Mouse (Mus musculus) mouse trophoblast stem cell (cell line): ENCODE results near the gene Vgll3.

Experiments
- in situ Hi-C, 2 experiments: fragments of 300-500 bp; cut with MseI, MboI; formaldehyde crosslinking; loops; 2 replicates in 1 of 2; 3 replicates in 1 of 2; pipeline ENCODE4 v1.15.1; 2025

Gene Vgll3

DNA sequence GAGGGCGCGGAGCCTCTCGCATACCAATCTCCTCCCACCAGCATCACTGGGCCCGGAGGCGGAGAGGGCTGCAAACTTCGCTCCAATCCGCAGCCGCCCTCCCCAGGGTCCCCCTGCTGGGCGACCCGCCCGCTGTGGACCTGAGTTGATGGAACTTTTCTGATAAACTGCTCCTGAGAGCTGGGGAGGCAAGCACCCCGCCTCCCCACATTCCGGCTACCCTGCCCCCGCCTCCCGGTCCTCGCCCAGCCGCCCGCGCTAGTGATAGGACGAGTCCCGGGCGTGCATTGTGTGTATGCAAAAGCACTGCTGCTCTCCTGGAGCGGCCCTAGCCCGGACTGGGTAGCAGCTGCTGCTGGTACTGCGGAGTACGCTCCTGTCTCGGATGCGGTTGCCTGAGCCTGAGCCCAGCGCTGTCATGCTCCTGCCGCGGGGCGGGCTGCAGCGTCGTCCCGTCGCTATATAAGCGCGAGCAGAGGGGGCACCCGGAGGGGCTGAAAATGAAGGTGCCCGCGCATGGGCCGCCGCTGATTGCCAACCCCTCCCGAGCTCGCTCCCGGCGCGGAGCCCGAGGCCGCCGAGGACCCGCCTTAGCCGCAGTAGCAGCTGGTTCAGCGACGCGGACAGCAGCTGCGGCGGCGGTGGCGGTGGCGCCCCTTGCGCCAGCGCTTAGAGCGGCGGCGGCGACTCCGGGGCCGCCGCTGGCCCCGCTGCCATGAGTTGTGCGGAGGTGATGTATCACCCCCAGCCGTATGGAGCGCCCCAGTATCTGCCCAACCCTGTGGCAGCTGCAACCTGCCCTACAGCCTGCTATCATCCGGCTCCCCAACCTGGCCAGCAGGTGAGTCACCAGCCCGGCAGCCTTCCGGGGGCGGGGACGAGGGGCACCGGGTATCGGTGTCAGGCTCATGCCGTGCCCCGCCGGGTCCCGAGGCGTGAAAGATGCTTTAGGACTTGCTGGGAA is at the start of gene Vgll3:
TSS of gene Vgll3 (plus strand) at position 340 of the 964 bp plus-strand sequence.
- in situ Hi-C loops = no loop called here

- in situ Hi-C loops = no loop called here
These were observed 49.1 kb upstream of the Vgll3 start for GRCm38 (mm10) chr16:65765976-65766375.

DNA sequence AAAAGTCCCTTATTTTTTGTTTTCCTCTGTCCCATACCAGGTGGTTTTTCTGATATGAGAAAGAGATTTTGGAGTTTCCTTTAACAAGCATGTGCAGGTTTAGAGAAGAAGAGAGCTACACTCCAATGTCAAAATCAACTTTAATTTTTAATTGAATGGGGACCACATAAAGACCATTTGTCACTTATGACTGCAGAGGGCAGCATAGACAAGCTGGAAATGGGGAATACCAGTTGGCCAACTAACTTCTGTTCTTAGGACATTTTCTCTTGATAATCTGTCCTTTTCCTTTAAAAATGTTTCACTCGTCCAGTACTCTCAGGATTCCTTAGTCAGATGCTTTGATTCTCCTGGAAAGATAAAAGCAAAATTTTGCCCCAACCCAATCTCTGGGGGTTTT is 29.1 kb upstream of the Vgll3 start:
- in situ Hi-C loops = no loop called here

DNA sequence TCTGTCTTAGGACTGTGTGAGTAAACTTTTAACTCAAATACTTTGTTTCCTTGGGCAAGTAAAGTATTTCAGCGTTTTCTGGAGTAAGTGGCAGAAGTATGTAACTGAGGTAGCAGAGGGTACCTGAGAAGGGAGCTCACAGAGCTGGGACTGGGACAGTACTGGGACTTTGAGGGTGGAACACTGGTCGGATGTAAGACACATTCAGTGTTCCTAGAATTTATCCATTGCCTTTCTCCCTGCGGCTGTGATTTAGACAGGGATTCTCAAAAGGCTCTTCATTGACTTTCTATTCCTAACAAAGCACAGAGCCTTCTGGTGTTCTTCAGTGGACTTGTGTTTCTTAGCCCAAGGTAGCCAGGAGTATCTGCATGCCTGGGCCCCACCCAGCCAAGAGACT is 1.0 kb downstream of the Vgll3 start:
- in situ Hi-C loops = no loop called here

GRCm38 (mm10) chr16:65818779-65819178 is 3.7 kb downstream of the Vgll3 start:
- in situ Hi-C loops = no loop called here

DNA sequence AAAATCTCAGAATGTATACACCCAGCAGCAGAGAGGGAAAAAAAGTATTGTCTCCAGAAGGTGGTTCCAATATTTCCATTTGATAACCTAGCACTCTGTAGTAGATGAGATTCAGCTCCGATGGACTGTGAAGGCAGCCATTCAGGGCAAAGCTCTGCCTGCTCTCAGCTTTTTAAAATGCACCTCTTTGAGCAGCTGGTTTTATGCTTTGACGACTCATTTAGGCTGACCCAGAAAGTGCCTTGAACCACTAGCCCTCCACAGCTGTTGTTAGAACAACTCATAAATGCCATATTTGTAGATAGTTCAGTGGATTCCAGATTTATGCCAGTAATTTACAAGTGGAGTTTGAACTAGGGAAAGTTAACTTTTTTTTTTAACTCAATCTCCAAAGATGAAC is 5.7 kb downstream of the Vgll3 start:
- in situ Hi-C loops = no loop called here

GRCm38 (mm10) chr16:65823721-65824120 is 8.7 kb downstream of the Vgll3 start:
- in situ Hi-C loops = no loop called here

DNA sequence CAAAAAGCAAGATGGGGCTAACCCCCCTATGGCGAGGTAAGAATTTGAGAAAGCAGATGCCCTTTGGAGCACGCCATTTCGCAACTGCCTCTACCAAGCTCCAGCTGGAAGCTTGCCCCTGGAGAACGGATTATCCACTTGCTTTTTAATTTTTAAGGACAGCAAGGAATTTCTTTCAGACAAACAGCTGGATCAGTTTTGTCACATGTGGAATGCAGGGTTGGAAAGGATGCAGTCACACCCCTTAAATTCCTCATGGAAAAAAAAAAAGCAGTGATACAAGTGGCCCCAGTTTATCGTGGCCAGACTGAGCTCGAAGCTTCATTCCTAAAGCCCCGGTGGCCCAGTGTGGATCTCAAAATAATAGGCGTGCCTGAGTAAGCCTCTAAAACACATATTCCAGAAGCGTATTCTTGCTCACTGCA is 13.1 kb downstream of the Vgll3 start:
- in situ Hi-C loops = no loop called here

- in situ Hi-C loops = no loop called here
These were observed 14.0 kb downstream of the Vgll3 start for GRCm38 (mm10) chr16:65829096-65829495.

DNA sequence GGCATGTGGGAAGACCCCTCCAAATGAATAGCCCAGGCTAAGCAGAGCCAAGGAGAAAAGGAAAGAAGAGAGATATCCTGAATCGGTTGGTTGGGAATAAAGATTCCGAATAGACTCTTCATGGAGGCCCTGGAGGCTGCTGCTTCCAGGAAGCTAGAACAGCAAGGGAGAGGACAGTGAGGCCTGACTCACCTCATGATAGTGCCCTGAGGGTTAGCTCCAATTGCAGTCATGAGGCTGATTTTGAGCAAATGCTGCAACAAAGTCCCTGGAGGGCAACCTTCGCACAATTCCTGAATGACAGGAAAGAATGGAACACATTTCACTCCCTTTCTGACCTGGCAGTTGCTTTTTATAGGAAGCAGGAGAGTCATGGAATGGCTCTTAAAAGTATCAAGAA is 19.7 kb downstream of the Vgll3 start:
- in situ Hi-C loops = no loop called here

DNA sequence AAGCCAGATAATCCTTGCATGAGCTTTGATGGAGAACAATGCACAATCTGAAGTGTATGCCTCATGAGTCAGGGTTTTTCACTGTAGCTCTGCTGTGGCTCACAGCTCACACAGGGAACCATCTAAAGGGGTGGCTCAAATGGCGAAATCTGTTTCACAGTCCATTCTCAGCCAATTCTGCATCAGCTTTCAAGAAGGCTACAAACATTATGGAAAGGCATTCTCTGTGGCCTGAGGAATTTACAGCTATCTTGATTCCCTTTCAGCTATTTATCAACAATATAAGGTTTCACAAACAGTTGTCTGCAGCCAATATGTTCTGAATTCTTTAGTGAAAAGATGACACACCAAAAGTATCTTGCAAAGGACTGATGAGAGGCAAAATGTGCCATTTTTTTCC is 35.1 kb downstream of the Vgll3 start:
- in situ Hi-C loops = no loop called here

DNA sequence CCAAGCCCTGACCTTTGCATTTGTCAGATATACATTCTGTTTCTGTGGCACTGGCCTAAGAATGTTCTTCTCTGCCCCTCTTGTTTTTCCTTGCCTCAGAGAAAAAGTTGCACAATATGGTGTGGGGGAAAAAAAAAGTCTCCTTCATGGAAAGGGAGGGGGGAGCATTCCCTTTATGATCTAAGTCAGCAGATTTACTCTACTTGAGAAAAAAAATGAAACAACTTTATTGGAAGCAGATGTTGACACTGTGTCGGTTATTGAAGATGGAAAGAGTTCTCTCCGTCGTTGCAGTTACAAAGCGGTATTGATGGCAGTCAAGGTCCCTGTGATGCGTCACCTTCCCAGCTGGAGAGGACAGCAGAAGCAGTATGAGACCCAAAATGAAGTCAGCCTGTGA is 49.4 kb downstream of the Vgll3 start:
- in situ Hi-C loops = no loop called here

DNA sequence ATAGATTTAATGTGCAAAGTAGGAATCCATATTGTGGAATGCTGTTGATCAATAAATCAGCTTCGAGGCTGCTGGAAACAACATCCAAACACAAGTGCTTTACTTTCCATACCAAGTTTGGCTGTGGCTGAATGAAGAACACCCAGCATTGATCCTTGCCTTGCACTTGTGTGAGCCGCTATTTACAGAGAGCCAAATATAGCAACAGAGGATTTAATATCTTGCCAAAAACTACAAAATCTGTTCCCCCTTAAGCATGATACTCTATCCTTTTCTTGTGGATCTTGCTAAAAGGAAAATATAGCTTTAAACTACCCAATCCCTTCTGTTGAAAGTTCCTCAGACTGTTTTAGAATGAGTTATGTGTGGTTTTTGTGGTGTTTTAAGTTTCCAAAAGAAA is 52.9 kb downstream of the Vgll3 start:
- in situ Hi-C loops = no loop called here

GRCm38 (mm10) chr16:65868933-65869332 is 53.9 kb downstream of the Vgll3 start:
- in situ Hi-C loops = no loop called here

DNA sequence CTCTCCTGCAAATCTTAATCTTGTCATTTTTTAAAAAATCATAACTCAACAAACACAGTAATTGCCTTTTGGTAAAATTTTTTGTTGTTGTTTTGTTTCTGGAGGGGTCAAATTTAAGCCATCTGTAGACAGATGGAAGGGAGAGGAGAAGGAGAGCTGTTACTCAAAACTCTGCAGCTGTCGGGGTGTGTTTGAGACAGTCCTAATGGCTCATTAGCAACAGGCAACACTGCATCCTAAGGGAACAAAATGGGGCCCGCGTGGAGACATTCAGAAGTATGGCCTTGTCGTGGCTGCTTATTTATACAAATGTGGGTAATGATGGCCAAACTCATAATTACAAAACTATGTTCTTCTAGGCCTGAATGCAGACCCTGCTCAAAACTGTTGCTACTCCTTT is 73.9 kb downstream of the Vgll3 start:
- in situ Hi-C loops = no loop called here
